Mouse (Mus musculus): ENCODE measurements at regions not wholly inside any gene's neighbourhood (a gene's known extent, or its start where the extent isn't known, plus 50 kb on each side); places are given as distances from the start of the nearest gene placed in this dataset.
A peak's percentile ranks its signal among the peaks of the same experiment; 100 is the strongest.

DNA sequence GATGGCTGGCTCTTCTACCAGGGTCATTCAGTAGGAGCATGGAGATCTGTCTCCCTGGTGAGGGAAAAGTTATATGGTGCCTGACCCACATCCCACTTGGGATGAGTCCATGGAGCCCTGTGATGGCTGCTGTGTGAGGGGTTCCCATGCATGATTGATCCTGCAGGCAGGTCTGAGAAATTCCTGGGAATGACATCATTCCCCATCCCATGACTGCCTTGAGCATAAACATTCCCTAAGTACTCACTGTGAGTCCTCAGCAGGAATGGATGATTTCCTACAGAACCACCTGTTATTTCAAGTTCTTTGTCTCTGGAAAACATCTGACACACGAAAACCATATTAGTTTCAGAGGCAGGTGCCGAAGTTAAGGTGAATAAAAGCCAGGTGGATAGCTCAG lies 305.5 kb downstream of the Gm826 start:
- H3K27me3 ChIP-seq (ENCODE audit: control insufficient read depth, insufficient read depth, low read length): no peaks in the 10 kb centered on the region
- 82% methylated on average over 2 of the region's 2 CpGs for WGBS

DNA sequence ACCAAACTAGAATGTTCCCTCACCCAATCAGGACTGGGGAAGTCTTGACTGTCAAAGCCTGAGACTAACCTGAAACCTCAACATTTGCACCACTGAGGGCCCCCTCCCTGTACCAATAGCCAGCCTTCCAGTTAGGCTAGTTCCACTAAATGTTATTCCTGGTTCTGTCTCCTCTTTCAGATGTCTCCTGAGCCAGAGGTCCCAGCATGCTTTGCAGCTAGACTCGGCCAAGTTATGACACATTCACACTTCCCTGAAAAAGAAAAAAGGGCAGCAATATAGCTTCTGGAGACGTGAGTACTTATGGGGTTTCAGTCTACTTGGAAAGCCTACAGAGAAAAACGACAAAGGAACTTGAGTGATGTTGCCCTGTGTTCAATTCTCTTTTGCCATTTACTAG lies 308.1 kb downstream of the Gm826 start:
- no peak overlapping the region for H3K27ac ChIP-seq (ENCODE audit: low read depth, low read length)
- no peaks in the 10 kb centered on the region for H3K4me1 ChIP-seq (ENCODE audit: control insufficient read depth, insufficient read depth, low read length)
- H3K4me2 ChIP-seq (replicated peaks; ENCODE audit: low read depth, low read length): no peak overlapping the region
- no peak for ATAC-seq (ENCODE audit: low FRiP score, low TSS enrichment)
- WGBS: 77% methylated on average over 3 of the region's 3 CpGs
- H3K9ac ChIP-seq (ENCODE audit: low read depth, low read length): no peak overlapping the region
- H3K27me3 ChIP-seq (ENCODE audit: control insufficient read depth, insufficient read depth, low read length): no peaks in the 10 kb centered on the region
- no peak overlapping the region for H3K4me3 ChIP-seq (ENCODE audit: low read length)
- no peaks in the 10 kb centered on the region for H3K9me3 ChIP-seq (ENCODE audit: control insufficient read depth, low read length)
- no peaks in the 10 kb centered on the region for H3K36me3 ChIP-seq (ENCODE audit: control insufficient read depth, insufficient read depth, low read length)

More for the DNA sequence above, 305.5 kb downstream of the Gm826 start:
- no peaks in the 10 kb centered on the region for H3K36me3 ChIP-seq (ENCODE audit: control insufficient read depth, insufficient read depth, low read length)
- H3K4me2 ChIP-seq (replicated peaks; ENCODE audit: low read depth, low read length): no peak overlapping the region
- no peaks in the 10 kb centered on the region for H3K9me3 ChIP-seq (ENCODE audit: control insufficient read depth, low read length)
- no peak overlapping the region for H3K4me3 ChIP-seq (ENCODE audit: low read length)
- no peak overlapping the region for H3K27ac ChIP-seq (ENCODE audit: low read depth, low read length)
- no peaks in the 10 kb centered on the region for H3K4me1 ChIP-seq (ENCODE audit: control insufficient read depth, insufficient read depth, low read length)
- ATAC-seq (ENCODE audit: low FRiP score, low TSS enrichment): no peak
- no peak overlapping the region for H3K9ac ChIP-seq (ENCODE audit: low read depth, low read length)

DNA sequence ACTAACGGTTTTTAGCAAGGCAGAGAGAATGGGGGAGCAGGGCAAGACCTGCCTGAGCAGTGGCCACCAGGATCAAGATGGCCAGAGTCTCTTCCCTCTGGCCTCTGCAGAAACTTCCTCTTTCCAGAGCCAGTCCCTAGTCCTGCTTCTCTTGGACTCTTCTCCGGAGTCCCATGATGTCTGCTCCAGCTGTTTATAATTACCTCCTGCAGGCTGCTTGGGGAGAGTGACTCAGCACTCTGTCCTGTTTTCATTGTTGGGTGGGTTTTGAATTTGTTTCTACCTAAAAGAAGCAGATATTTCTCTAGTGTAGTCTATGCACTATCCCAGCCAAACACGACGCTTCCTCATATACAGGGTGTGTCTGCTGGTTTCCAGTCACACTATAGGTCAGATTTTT lies 312.4 kb downstream of the Gm826 start:
- H3K9ac ChIP-seq (ENCODE audit: low read depth, low read length): no peak overlapping the region
- no peak overlapping the region for H3K4me2 ChIP-seq (replicated peaks; ENCODE audit: low read depth, low read length)
- no peaks in the 10 kb centered on the region for H3K9me3 ChIP-seq (ENCODE audit: control insufficient read depth, low read length)
- no peak overlapping the region for H3K27ac ChIP-seq (ENCODE audit: low read depth, low read length)
- H3K27me3 ChIP-seq (ENCODE audit: control insufficient read depth, insufficient read depth, low read length): no peaks in the 10 kb centered on the region
- H3K4me1 ChIP-seq (ENCODE audit: control insufficient read depth, insufficient read depth, low read length): peaks cover 4% of the 10 kb centered on the region
- H3K4me3 ChIP-seq (ENCODE audit: low read length): no peak overlapping the region
- H3K36me3 ChIP-seq (ENCODE audit: control insufficient read depth, insufficient read depth, low read length): no peaks in the 10 kb centered on the region
- no peak for ATAC-seq (ENCODE audit: low FRiP score, low TSS enrichment)
- WGBS: 58% methylated on average over 4 of the region's 4 CpGs

DNA sequence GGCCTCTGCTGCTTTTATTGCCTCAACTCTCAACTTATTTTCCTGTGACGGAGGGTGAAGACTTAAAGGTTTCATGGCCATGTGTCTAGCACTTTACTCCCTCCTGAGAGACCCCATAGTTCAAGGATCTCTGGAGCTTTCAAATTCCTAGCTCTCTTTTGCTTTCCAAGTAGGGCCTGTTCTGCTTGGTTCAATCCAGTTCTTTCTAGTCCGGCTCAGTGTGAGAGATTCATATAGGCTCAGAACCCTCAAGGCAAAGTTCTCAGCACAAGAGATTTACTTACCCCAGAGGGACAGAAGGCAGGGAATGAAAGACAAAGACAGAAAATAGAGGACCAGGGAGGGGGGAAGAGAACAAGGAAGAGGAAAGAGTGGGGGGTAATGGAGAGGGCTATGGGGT lies 313.1 kb downstream of the Gm826 start:
- no peak for ATAC-seq (ENCODE audit: low FRiP score, low TSS enrichment)
- 79% methylated on average over 2 of the region's 2 CpGs for WGBS
- no peak overlapping the region for H3K9ac ChIP-seq (ENCODE audit: low read depth, low read length)
- no peaks in the 10 kb centered on the region for H3K27me3 ChIP-seq (ENCODE audit: control insufficient read depth, insufficient read depth, low read length)
- H3K4me3 ChIP-seq (ENCODE audit: low read length): no peak overlapping the region
- H3K36me3 ChIP-seq (ENCODE audit: control insufficient read depth, insufficient read depth, low read length): no peaks in the 10 kb centered on the region
- no peaks in the 10 kb centered on the region for H3K9me3 ChIP-seq (ENCODE audit: control insufficient read depth, low read length)
- no peak overlapping the region for H3K4me2 ChIP-seq (replicated peaks; ENCODE audit: low read depth, low read length)
- H3K27ac ChIP-seq (ENCODE audit: low read depth, low read length): no peak overlapping the region
- H3K4me1 ChIP-seq (ENCODE audit: control insufficient read depth, insufficient read depth, low read length): peaks cover 7% of the 10 kb centered on the region

DNA sequence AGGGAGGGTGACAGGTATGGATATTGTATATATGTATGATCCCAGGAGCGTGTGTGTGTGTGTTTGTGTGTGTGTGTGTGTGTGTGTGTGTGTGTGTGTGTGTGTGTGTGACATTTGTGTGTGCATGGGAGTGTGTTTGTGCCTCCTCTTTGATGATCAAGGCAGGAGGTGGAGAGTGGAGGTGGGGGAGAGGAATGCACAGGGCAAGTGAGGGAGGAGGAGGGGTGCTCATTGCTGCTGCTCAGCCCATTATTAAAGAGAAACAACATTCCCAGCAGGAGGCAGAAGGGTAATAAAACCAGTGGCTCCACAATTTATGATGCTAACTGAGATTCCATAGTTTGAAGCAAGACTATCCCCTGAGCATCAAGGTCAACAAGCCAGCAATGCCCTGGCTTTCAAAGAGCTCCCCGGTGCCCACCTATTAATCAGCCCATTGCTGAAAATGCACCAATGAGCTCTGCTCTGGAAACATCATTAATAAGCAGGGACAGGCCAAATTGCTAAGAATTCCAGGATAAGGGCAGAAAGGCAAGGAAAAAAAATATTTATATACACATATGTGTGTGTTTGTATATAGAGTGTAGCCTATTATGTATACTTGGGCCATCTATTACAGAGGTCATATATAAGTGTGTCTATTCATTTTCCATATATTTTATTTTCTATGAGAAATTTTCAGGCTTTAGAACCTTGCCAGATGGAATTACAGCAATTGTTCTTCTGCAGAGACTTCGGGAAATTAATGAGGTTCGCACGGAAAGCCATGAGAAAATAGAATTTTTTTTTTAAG lies 316.7 kb downstream of the Gm826 start:
- no peak overlapping the region for H3K9ac ChIP-seq (ENCODE audit: low read depth, low read length)
- no peak overlapping the region for H3K4me2 ChIP-seq (replicated peaks; ENCODE audit: low read depth, low read length)
- WGBS: 26% methylated on average over 5 of the region's 5 CpGs
- H3K36me3 ChIP-seq (ENCODE audit: control insufficient read depth, insufficient read depth, low read length): no peaks in the 10 kb centered on the region
- H3K27me3 ChIP-seq (ENCODE audit: control insufficient read depth, insufficient read depth, low read length): no peaks in the 10 kb centered on the region
- H3K4me1 ChIP-seq (ENCODE audit: control insufficient read depth, insufficient read depth, low read length): peaks cover 7% of the 10 kb centered on the region
- H3K9me3 ChIP-seq (ENCODE audit: control insufficient read depth, low read length): no peaks in the 10 kb centered on the region
- no peak overlapping the region for H3K27ac ChIP-seq (ENCODE audit: low read depth, low read length)
- ATAC-seq (ENCODE audit: low FRiP score, low TSS enrichment): peak; percentile 76
- H3K4me3 ChIP-seq (ENCODE audit: low read length): no peak overlapping the region

DNA sequence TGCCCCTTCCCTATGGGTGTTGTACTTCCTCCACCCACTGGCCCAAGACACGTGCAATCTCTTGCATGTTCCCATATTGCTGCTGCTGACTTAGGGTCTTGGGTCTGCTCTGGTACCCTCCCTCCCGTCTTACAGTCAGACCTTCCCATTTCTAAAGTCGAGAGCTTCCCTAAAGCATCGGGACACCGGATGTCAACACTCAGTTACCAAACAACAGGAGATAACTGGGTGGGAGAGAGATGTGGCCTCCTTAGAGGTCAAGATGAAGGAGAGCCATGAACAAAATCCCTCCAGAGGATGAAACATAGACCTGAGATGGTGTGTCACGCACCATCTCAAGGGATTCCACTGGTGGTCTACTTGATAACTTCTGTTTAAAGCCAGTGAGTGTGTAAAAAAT lies 322.5 kb downstream of the Gm826 start:
- no peak overlapping the region for H3K4me3 ChIP-seq (ENCODE audit: low read length)
- H3K27ac ChIP-seq (ENCODE audit: low read depth, low read length): no peak overlapping the region
- no peak for ATAC-seq (ENCODE audit: low FRiP score, low TSS enrichment)
- no peak overlapping the region for H3K4me2 ChIP-seq (replicated peaks; ENCODE audit: low read depth, low read length)
- H3K27me3 ChIP-seq (ENCODE audit: control insufficient read depth, insufficient read depth, low read length): no peaks in the 10 kb centered on the region
- H3K36me3 ChIP-seq (ENCODE audit: control insufficient read depth, insufficient read depth, low read length): no peaks in the 10 kb centered on the region
- H3K9ac ChIP-seq (ENCODE audit: low read depth, low read length): no peak overlapping the region
- WGBS: 84% methylated on average over 6 of the region's 6 CpGs
- H3K4me1 ChIP-seq (ENCODE audit: control insufficient read depth, insufficient read depth, low read length): 0 out of 2 replicates have a peak, but pooled peaks cover 3% of the 10 kb centered on the region
- no peaks in the 10 kb centered on the region for H3K9me3 ChIP-seq (ENCODE audit: control insufficient read depth, low read length)

DNA sequence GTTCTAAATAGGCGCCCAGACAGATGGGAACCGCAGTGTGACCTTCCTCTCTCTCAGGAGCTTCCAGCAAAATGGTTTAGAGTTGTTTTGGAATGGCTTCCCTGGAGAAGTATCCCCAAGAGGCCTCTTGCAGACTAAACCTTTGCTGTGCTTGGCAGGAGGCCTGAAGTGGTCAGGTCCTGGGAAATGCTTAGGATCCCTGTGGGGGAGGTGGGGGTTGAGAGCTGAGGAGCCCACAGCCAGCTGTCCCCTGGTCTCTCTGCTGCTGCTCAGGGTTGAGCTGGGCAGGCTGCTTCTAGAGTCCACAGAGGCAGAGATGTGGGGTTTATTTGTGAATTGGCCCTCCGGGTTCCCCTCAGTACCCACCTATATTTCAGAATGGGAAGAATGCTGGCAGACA lies 331.3 kb downstream of the Gm826 start:
- H3K9ac ChIP-seq (ENCODE audit: low read depth, low read length): no peak overlapping the region
- no peaks in the 10 kb centered on the region for H3K27me3 ChIP-seq (ENCODE audit: control insufficient read depth, insufficient read depth, low read length)
- no peaks in the 10 kb centered on the region for H3K9me3 ChIP-seq (ENCODE audit: control insufficient read depth, low read length)
- 0 out of 2 replicates have a peak, but pooled peaks cover 4% of the 10 kb centered on the region for H3K4me1 ChIP-seq (ENCODE audit: control insufficient read depth, insufficient read depth, low read length)
- no peak overlapping the region for H3K27ac ChIP-seq (ENCODE audit: low read depth, low read length)
- H3K4me2 ChIP-seq (replicated peaks; ENCODE audit: low read depth, low read length): no peak overlapping the region
- no peaks in the 10 kb centered on the region for H3K36me3 ChIP-seq (ENCODE audit: control insufficient read depth, insufficient read depth, low read length)
- peak; percentile 72; the same call in 1 of the 2 replicates for ATAC-seq (ENCODE audit: low FRiP score, low TSS enrichment)
- H3K4me3 ChIP-seq (ENCODE audit: low read length): no peak overlapping the region
- WGBS: 47% methylated on average over 3 of the region's 3 CpGs

DNA sequence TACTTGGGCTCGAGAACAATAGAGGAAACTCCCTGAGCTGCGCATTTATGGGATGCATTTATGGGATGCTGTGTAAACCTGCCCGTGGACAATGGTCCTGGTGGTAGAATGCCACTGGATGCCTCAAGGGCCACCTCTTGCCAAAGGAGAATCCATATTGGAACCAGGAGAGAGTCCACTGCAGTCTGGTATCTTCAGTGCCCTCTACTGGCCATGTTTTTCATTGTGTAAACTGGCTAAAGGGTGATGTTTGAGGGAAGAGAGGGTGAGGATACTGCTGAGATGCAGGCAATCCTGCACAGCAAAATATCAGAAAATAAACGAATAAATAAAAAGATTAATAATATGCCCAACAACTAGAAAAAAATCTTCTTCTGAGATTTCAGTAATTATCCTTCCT lies 333.5 kb downstream of the Gm826 start:
- no peak for ATAC-seq (ENCODE audit: low FRiP score, low TSS enrichment)
- no peaks in the 10 kb centered on the region for H3K36me3 ChIP-seq (ENCODE audit: control insufficient read depth, insufficient read depth, low read length)
- H3K4me2 ChIP-seq (replicated peaks; ENCODE audit: low read depth, low read length): no peak overlapping the region
- no peak overlapping the region for H3K4me3 ChIP-seq (ENCODE audit: low read length)
- no peaks in the 10 kb centered on the region for H3K9me3 ChIP-seq (ENCODE audit: control insufficient read depth, low read length)
- no peak overlapping the region for H3K9ac ChIP-seq (ENCODE audit: low read depth, low read length)
- H3K27ac ChIP-seq (ENCODE audit: low read depth, low read length): no peak overlapping the region
- 0 out of 2 replicates have a peak, but pooled peaks cover 4% of the 10 kb centered on the region for H3K4me1 ChIP-seq (ENCODE audit: control insufficient read depth, insufficient read depth, low read length)
- no peaks in the 10 kb centered on the region for H3K27me3 ChIP-seq (ENCODE audit: control insufficient read depth, insufficient read depth, low read length)
- WGBS: 73% methylated on average over 4 of the region's 4 CpGs

DNA sequence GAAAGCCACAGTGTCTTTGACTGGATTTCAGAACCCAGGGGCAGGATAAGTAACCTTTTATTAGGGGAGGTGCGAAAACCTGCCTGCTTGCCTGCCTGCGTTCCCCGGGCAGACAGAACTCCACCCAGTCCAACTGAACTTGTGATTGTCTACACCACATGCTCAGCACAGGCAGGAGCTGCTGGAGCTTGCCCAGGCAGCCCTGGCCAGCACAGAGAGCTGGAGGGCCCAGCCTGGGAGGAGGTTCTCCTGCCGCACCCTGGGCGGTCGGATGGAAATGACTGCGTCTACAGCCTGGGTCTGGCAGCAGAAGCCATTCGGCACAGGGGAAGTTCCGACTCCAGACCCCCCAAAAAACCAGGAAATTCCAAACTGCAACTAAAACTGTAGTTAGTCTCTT lies 336.6 kb downstream of the Gm826 start:
- ATAC-seq (ENCODE audit: low FRiP score, low TSS enrichment): no peak
- H3K27ac ChIP-seq (ENCODE audit: low read depth, low read length): no peak overlapping the region
- no peak overlapping the region for H3K4me2 ChIP-seq (replicated peaks; ENCODE audit: low read depth, low read length)
- no peak overlapping the region for H3K9ac ChIP-seq (ENCODE audit: low read depth, low read length)
- no peak overlapping the region for H3K4me3 ChIP-seq (ENCODE audit: low read length)
- no peaks in the 10 kb centered on the region for H3K36me3 ChIP-seq (ENCODE audit: control insufficient read depth, insufficient read depth, low read length)
- H3K4me1 ChIP-seq (ENCODE audit: control insufficient read depth, insufficient read depth, low read length): peaks cover 9% of the 10 kb centered on the region; the same call in 1 of the 2 replicates
- H3K27me3 ChIP-seq (ENCODE audit: control insufficient read depth, insufficient read depth, low read length): no peaks in the 10 kb centered on the region
- no peaks in the 10 kb centered on the region for H3K9me3 ChIP-seq (ENCODE audit: control insufficient read depth, low read length)
- WGBS: 59% methylated on average over 9 of the region's 9 CpGs

Data from kidney, embryonic 14.5 days (tissue).